Mouse (Mus musculus) myocyte (in vitro differentiated cells): Measurements from ENCODE around the gene Sucla2. TPM values are rescaled to one million over a fixed set of nuclear protein-coding genes. Genes with fewer than 3 reads are reported as not detected.

Source experiments
- H3K27me3 ChIP-seq: one replicate; pipeline ENCODE4 v1.6.1; 2011; ENCODE audit not compliant: control insufficient read depth, insufficient read depth, insufficient read length
- H3K36me3 ChIP-seq: one replicate; pipeline ENCODE4 v1.6.1; 2011; ENCODE audit not compliant: control insufficient read depth, insufficient read depth
- H3K4me2 ChIP-seq: one replicate; pipeline ENCODE4 v1.6.1; 2011; ENCODE audit warnings: low read depth, control low read depth
- H3K4me3 ChIP-seq: one replicate; pipeline ENCODE4 v1.5.1; 2011; ENCODE audit warnings: mild to moderate bottlenecking, control low read depth, moderate library complexity
- H3K79me2 ChIP-seq: one replicate; pipeline ENCODE4 v1.6.1; 2011; ENCODE audit not compliant: control insufficient read depth, insufficient read depth
- H3ac ChIP-seq: one replicate; pipeline ENCODE4 v1.6.1; 2011; ENCODE audit not compliant: control insufficient read depth, insufficient read length
- CEBPB ChIP-seq: IDR thresholded peaks from 2 replicates; pipeline ENCODE4 v1.6.1; 2011; ENCODE audit warnings: mild to moderate bottlenecking, moderate library complexity; ENCODE audit not compliant: poor library complexity, insufficient read depth, severe bottlenecking
- E2F4 ChIP-seq: IDR thresholded peaks from one replicate; pipeline ENCODE4 v1.6.1; 2011; ENCODE audit warnings: mild to moderate bottlenecking, control low read depth, moderate library complexity; ENCODE audit not compliant: insufficient read depth
- MAX ChIP-seq: IDR thresholded peaks from one replicate; pipeline ENCODE4 v1.6.1; 2011; ENCODE audit warnings: low read depth, mild to moderate bottlenecking, control low read depth
- MYOD1 ChIP-seq, 3 experiments: IDR thresholded peaks; one replicate each; pipeline ENCODE4 v1.6.1; 2011; ENCODE audit warnings: control low read depth in 2 of 3, low read depth in 2 of 3, mild to moderate bottlenecking in 2 of 3, moderate library complexity in 1 of 3; ENCODE audit not compliant: insufficient read length in 2 of 3, control insufficient read depth in 1 of 3
- MYOG ChIP-seq, 3 experiments: IDR thresholded peaks; one replicate each; pipeline ENCODE4 v1.6.1; 2011; ENCODE audit warnings: control low read depth in 2 of 3, low read depth in 2 of 3, mild to moderate bottlenecking in 2 of 3; ENCODE audit not compliant: insufficient read length in 2 of 3, control insufficient read depth in 1 of 3, insufficient read depth in 1 of 3
- POLR2A ChIP-seq: IDR thresholded peaks from one replicate; pipeline ENCODE4 v1.6.1; 2011; ENCODE audit warnings: low read depth, mild to moderate bottlenecking, control low read depth, moderate library complexity; ENCODE audit not compliant: insufficient read length
- POLR2AphosphoS2 ChIP-seq: IDR thresholded peaks from one replicate; pipeline ENCODE4 v1.6.1; 2011; ENCODE audit warnings: low read depth, control low read depth; ENCODE audit not compliant: insufficient read length
- REST ChIP-seq: IDR thresholded peaks from one replicate; pipeline ENCODE4 v1.6.1; 2011; ENCODE audit warnings: mild to moderate bottlenecking, control low read depth, moderate library complexity; ENCODE audit not compliant: insufficient read depth, insufficient read length
- SRF ChIP-seq: IDR thresholded peaks from one replicate; pipeline ENCODE4 v1.6.1; 2011; ENCODE audit warnings: low read depth; ENCODE audit not compliant: control insufficient read depth, insufficient read length
- TCF12 ChIP-seq: IDR thresholded peaks from one replicate; pipeline ENCODE4 v1.6.1; 2011; ENCODE audit warnings: mild to moderate bottlenecking, control low read depth; ENCODE audit not compliant: poor library complexity, insufficient read depth, severe bottlenecking
- TCF3 ChIP-seq: IDR thresholded peaks from one replicate; pipeline ENCODE4 v1.6.1; 2011; ENCODE audit warnings: low read depth, control low read depth; ENCODE audit not compliant: insufficient read length
- USF1 ChIP-seq: IDR thresholded peaks from one replicate; pipeline ENCODE4 v1.6.1; 2011; ENCODE audit warnings: low read depth, mild to moderate bottlenecking, control low read depth, moderate library complexity
- polyA plus RNA-seq: library from polyadenylated mRNA; unstranded; fragments of >200 nt; fragmentation: generic; extraction: Trizol; gene quantifications from one replicate; pipeline ENCODE4 v1.2.1, GENCODE M21; 2012; ENCODE audit warnings: missing spikeins

The Sucla2 gene
- polyA plus RNA-seq, 1 experiment, result 59.5 TPM

- Histone ChIP-seq H3K36me3 (peaks cover 18% of the 10 kb centered on the region), H3K27me3 (no peaks in the 10 kb centered on the region), H3ac (no peak overlapping the region), H3K4me3 (no peak overlapping the region), H3K4me2 (no peak overlapping the region), H3K79me2 (peaks cover 3% of the 10 kb centered on the region)
- TF ChIP-seq CEBPB (no peak), POLR2A (no peak), SRF (no peak), MYOG (IDR thresholded peaks at IDR 0.05; ENCODE audit: control insufficient read depth in 1 of 3, insufficient read depth in 1 of 3, insufficient read length in 2 of 3, low read depth in 2 of 3) (no peak)
These were observed 48.9 kb downstream of the Sucla2 start for GRCm38 (mm10) chr14:73574053-73574452.

GRCm38 (mm10) chr14:73576336-73576735 is 51.2 kb downstream of the Sucla2 start:
- no peak overlapping the region for H3ac ChIP-seq
- peaks cover 3% of the 10 kb centered on the region for H3K79me2 ChIP-seq
- H3K36me3 ChIP-seq, result peaks cover 24% of the 10 kb centered on the region
- H3K4me2 ChIP-seq, result no peak overlapping the region
- H3K27me3 ChIP-seq, result no peaks in the 10 kb centered on the region
- H3K4me3 ChIP-seq, result no peak overlapping the region
- TF ChIP-seq TCF3, result no peak
- no peak for TF ChIP-seq POLR2AphosphoS2
- no peak for TF ChIP-seq TCF12
- TF ChIP-seq MYOG (IDR thresholded peaks at IDR 0.05; ENCODE audit: control insufficient read depth in 1 of 3, insufficient read depth in 1 of 3, insufficient read length in 2 of 3, low read depth in 2 of 3), result no peak
- no peak for TF ChIP-seq POLR2A
- no peak for TF ChIP-seq USF1
- no peak for TF ChIP-seq MYOD1 (IDR thresholded peaks at IDR 0.05; ENCODE audit: control insufficient read depth in 1 of 3, insufficient read length in 2 of 3, low read depth in 2 of 3)
- TF ChIP-seq MAX, result no peak
- no peak for TF ChIP-seq REST
- no peak for TF ChIP-seq E2F4
- no peak for TF ChIP-seq SRF
- no peak for TF ChIP-seq CEBPB

- no peaks in the 10 kb centered on the region for H3K27me3 ChIP-seq
- H3ac ChIP-seq, result no peak overlapping the region
- H3K4me3 ChIP-seq, result no peak overlapping the region
- H3K36me3 ChIP-seq, result peaks cover 28% of the 10 kb centered on the region
- TF ChIP-seq E2F4 (no peak), POLR2AphosphoS2 (no peak), POLR2A (no peak), CEBPB (no peak), USF1 (no peak), MAX (no peak), MYOD1 (IDR thresholded peaks at IDR 0.05; ENCODE audit: control insufficient read depth in 1 of 3, insufficient read length in 2 of 3, low read depth in 2 of 3) (no peak), TCF12 (no peak), REST (no peak), MYOG (IDR thresholded peaks at IDR 0.05; ENCODE audit: control insufficient read depth in 1 of 3, insufficient read depth in 1 of 3, insufficient read length in 2 of 3, low read depth in 2 of 3) (no peak), TCF3 (no peak), SRF (no peak)
- H3K79me2 ChIP-seq, result no peaks in the 10 kb centered on the region
- H3K4me2 ChIP-seq, result no peak overlapping the region
These were observed 63.0 kb downstream of the Sucla2 start for GRCm38 (mm10) chr14:73588080-73588479.

GRCm38 (mm10) chr14:73592166-73592565 is 67.0 kb downstream of the Sucla2 start:
- no peaks in the 10 kb centered on the region for H3K27me3 ChIP-seq
- peaks cover 27% of the 10 kb centered on the region for H3K36me3 ChIP-seq
- no peak for TF ChIP-seq USF1
- H3K79me2 ChIP-seq, result no peaks in the 10 kb centered on the region
- H3K4me3 ChIP-seq, result no peak overlapping the region
- no peak overlapping the region for H3ac ChIP-seq
- no peak overlapping the region for H3K4me2 ChIP-seq

- peak; percentile 69 for TF ChIP-seq TCF12
- no peak for TF ChIP-seq SRF
- TF ChIP-seq MYOG (IDR thresholded peaks at IDR 0.05; ENCODE audit: control insufficient read depth in 1 of 3, insufficient read depth in 1 of 3, insufficient read length in 2 of 3, low read depth in 2 of 3), result peak; percentile 54 to 85 (median 67)
- peak; percentile 74 to 98 (median 92) for TF ChIP-seq MYOD1 (IDR thresholded peaks at IDR 0.05; ENCODE audit: control insufficient read depth in 1 of 3, insufficient read length in 2 of 3, low read depth in 2 of 3)
- no peak for TF ChIP-seq USF1
- peaks cover 24% of the 10 kb centered on the region for H3K36me3 ChIP-seq
These were observed 74.6 kb downstream of the Sucla2 start for GRCm38 (mm10) chr14:73599720-73600119.

More at GRCm38 (mm10) chr14:73599720-73600119, 74.6 kb downstream of the Sucla2 start:
- Histone ChIP-seq H3K4me3 (no peak overlapping the region), H3ac (no peak overlapping the region), H3K4me2 (peak overlapping the region; percentile 24), H3K27me3 (no peaks in the 10 kb centered on the region), H3K79me2 (no peaks in the 10 kb centered on the region)
